Mouse (Mus musculus) CH12.LX (cell line): ENCODE results near the gene Elk3.

Experiments used
- CHD2 ChIP-seq: IDR thresholded peaks from 2 replicates; pipeline ENCODE4 v1.6.1; 2011; ENCODE audit warnings: low read length, improper control_type of control experiment
- CTCF ChIP-seq, 2 experiments: IDR thresholded peaks in 1 of 2; conservative IDR thresholded peaks in 1 of 2; 2 replicates each; pipeline ENCODE4 v1.5.1; 2011 to 2012; ENCODE audit warnings: low read depth in 2 of 2, low read length in 2 of 2, improper control_type of control experiment in 1 of 2, inconsistent platforms in 1 of 2, mild to moderate bottlenecking in 1 of 2, moderate library complexity in 1 of 2
- EP300 ChIP-seq: IDR thresholded peaks from 2 replicates; pipeline ENCODE4 v1.6.1; 2011; ENCODE audit warnings: low read length, improper control_type of control experiment
- GABPA ChIP-seq: IDR thresholded peaks from 2 replicates; pipeline ENCODE4 v1.6.1; 2012; ENCODE audit warnings: low read depth, low read length, improper control_type of control experiment, inconsistent platforms; ENCODE audit not compliant: insufficient replicate concordance
- JUND ChIP-seq: conservative IDR thresholded peaks from 2 replicates; pipeline ENCODE4 v1.6.1; 2011; ENCODE audit warnings: low read depth, low read length, improper control_type of control experiment
- MAFK ChIP-seq: IDR thresholded peaks from 2 replicates; pipeline ENCODE4 v1.6.1; 2011; ENCODE audit warnings: low read length, improper control_type of control experiment; ENCODE audit not compliant: insufficient replicate concordance
- NELFE ChIP-seq: IDR thresholded peaks from 2 replicates; pipeline ENCODE4 v1.6.1; 2011; ENCODE audit warnings: low read depth, low read length, improper control_type of control experiment
- POLR2A ChIP-seq: IDR thresholded peaks from 2 replicates; pipeline ENCODE4 v1.6.1; 2011; ENCODE audit warnings: low read depth, mild to moderate bottlenecking, improper control_type of control experiment, low read length
- RAD21 ChIP-seq: IDR thresholded peaks from 2 replicates; pipeline ENCODE4 v1.6.1; 2011; ENCODE audit warnings: low read depth, mild to moderate bottlenecking, low read length, improper control_type of control experiment, moderate library complexity
- ZKSCAN1 ChIP-seq: IDR thresholded peaks from 2 replicates; pipeline ENCODE4 v1.6.1; 2012; ENCODE audit warnings: low read depth, inconsistent platforms, low read length, improper control_type of control experiment, borderline replicate concordance

GRCm38 (mm10) chr10:93301831-93302230 lies 9.1 kb downstream of the Elk3 start:
- no peak for TF ChIP-seq POLR2A
- no peak for TF ChIP-seq NELFE
- no peak for TF ChIP-seq CTCF (conservative IDR thresholded peaks at IDR 0.05 in 1 of 2, IDR thresholded peaks at IDR 0.05 in 1 of 2; ENCODE audit: low read depth in 2 of 2, low read length in 2 of 2)
- no peak for TF ChIP-seq CHD2
- no peak for TF ChIP-seq EP300
- TF ChIP-seq MAFK = no peak
- TF ChIP-seq JUND = no peak
- TF ChIP-seq ZKSCAN1 = no peak
- TF ChIP-seq GABPA = no peak
- no peak for TF ChIP-seq RAD21
